Mouse (Mus musculus): ENCODE results near the gene Tenm1.

GRCm38 (mm10) chrX:43427961-43428365 lies 963 bp downstream of the Tenm1 start:
- TF ChIP-seq CTCF (IDR thresholded peaks at IDR 0.05; ENCODE audit: extremely low read depth, insufficient read depth, insufficient read length, insufficient replicate concordance) (no peak), POLR2A (IDR thresholded peaks at IDR 0.05; ENCODE audit: low read depth, low read length) (no peak)
